Mouse (Mus musculus) limb, embryonic 11.5 days (tissue): Measurements from ENCODE around the gene Arglu1. TPM values are rescaled to one million over a fixed set of nuclear protein-coding genes. Genes with fewer than 3 reads are reported as not detected.

ENCODE experiments used
- ATAC-seq: fragments of 200-750 bp; cut with Nextera tagmentation; 2 replicates; pipeline ENCODE4 v1.8.0; 2017; ENCODE audit warnings: low read depth; ENCODE audit not compliant: insufficient number of reproducible peaks, low FRiP score, low TSS enrichment
- DNase-seq: peaks from one replicate; pipeline ENCODE4 v3.0.0-alpha.2; 2015; ENCODE audit warnings: low spot score
- H3K27ac ChIP-seq: fragments of 300-500 bp; sonication (generic); replicated peaks from 2 replicates; pipeline ENCODE4 v1.5.1; 2014; ENCODE audit warnings: low read depth, mild to moderate bottlenecking, low read length
- H3K27me3 ChIP-seq: fragments of 300-500 bp; sonication (generic); 2 replicates; pipeline ENCODE4 v1.6.1; 2014; ENCODE audit warnings: mild to moderate bottlenecking, low read length, mixed read lengths; ENCODE audit not compliant: control insufficient read depth, insufficient read depth
- H3K36me3 ChIP-seq: fragments of 300-500 bp; sonication (generic); 2 replicates; pipeline ENCODE4 v1.6.1; 2014; ENCODE audit warnings: mild to moderate bottlenecking, low read length, moderate library complexity, mixed read lengths; ENCODE audit not compliant: control insufficient read depth, insufficient read depth
- H3K4me1 ChIP-seq: fragments of 300-500 bp; sonication (generic); 2 replicates; pipeline ENCODE4 v1.6.1; 2014; ENCODE audit warnings: low read length, mixed read lengths; ENCODE audit not compliant: control insufficient read depth, insufficient read depth
- H3K4me2 ChIP-seq: fragments of 300-500 bp; sonication (generic); 2 replicates; pipeline ENCODE4 v1.6.1; 2014; ENCODE audit warnings: low read depth, mild to moderate bottlenecking, moderate library complexity; ENCODE audit not compliant: severe bottlenecking
- H3K4me3 ChIP-seq: fragments of 300-500 bp; sonication (generic); 2 replicates; pipeline ENCODE4 v1.5.1; 2014; ENCODE audit warnings: low read depth, low read length
- H3K9ac ChIP-seq: fragments of 300-500 bp; sonication (generic); 2 replicates; pipeline ENCODE4 v1.6.1; 2014; ENCODE audit warnings: mild to moderate bottlenecking, low read length
- H3K9me3 ChIP-seq: fragments of 300-500 bp; sonication (generic); 2 replicates; pipeline ENCODE4 v1.6.1; 2016; ENCODE audit warnings: low read length; ENCODE audit not compliant: control insufficient read depth
- WGBS: fragments of 180-500 bp; shearing (Covaris S2); extraction: QIAGEN DNeasy Blood & Tissue Kit; methylation state at CpG from one replicate; pipeline ENCODE4 v1.1.7; 2014; 5-methylcytosine and 5-hydroxymethylcytosine counted together
- microRNA-seq: library from miRNA; unstranded; fragments of <30 nt; microRNA quantifications from one replicate; pipeline ENCODE4, GENCODE M21; 2016
- polyA plus RNA-seq: library from polyadenylated mRNA; unstranded; fragments of >200 nt; fragmentation: Nextera tagmentation; extraction: Ambion mirVana; gene quantifications from 2 replicates; pipeline ENCODE4 v1.2.1, GENCODE M21; 2014

The Arglu1 gene
- polyA plus RNA-seq, 1 experiment from 2014 or later, result 167 TPM

DNA sequence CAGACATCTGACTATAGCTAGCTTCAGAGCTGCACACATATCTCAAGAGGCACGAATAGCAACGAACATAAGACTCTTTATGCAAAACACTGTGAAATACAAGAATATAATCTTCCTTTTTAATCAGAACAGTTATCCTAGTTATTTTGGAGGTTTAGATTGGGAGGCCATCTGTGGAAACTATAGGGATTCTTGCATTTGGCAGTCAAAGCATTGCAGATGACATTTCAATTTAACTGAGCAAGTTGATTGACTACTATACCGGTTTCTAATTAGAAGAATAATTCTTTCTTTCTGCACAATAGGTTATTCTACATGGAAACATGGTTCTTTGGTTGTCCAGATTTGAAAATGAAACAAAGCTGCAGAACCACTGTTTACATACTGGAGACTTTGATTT, 67.8 kb downstream of the Arglu1 start:
- no peak overlapping the region for H3K27ac ChIP-seq
- no peaks in the 10 kb centered on the region for H3K9me3 ChIP-seq
- WGBS, result 93% methylated on average over 3 of the region's 3 CpGs
- DNase-seq (no peak), ATAC-seq (no peak)
- H3K36me3 ChIP-seq, result peaks cover 3% of the 10 kb centered on the region; the same call in 1 of the 2 replicates
- peaks cover 14% of the 10 kb centered on the region for H3K4me1 ChIP-seq
- H3K27me3 ChIP-seq, result no peaks in the 10 kb centered on the region
- H3K9ac ChIP-seq, result no peak overlapping the region
- no peak overlapping the region for H3K4me2 ChIP-seq
- H3K4me3 ChIP-seq, result no peak overlapping the region

DNA sequence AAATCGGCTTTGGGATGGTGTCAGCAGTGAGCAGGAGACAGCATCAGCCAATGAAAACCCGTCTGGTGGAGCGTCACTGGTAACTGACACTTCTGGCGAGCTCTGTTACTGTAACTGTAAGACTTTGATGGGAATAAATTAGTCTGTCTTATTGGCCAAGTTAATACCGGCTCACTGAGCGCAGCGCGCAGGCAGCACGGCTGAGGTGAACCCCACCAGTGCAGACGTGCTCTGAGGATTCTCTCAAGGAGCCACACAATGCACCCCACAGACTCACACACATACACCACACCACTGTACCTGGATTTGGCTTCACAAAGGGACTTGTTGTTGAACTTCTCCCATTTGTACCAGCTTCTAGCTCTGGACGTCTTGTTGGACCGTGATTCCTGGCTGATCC, 68.3 kb downstream of the Arglu1 start:
- Histone ChIP-seq H3K4me3 (no peak overlapping the region), H3K4me1 (peaks cover 14% of the 10 kb centered on the region), H3K9me3 (no peaks in the 10 kb centered on the region), H3K27me3 (no peaks in the 10 kb centered on the region), H3K4me2 (no peak overlapping the region), H3K36me3 (peaks cover 3% of the 10 kb centered on the region; the same call in 1 of the 2 replicates), H3K27ac (no peak overlapping the region), H3K9ac (no peak overlapping the region)
- ATAC-seq, result no peak
- WGBS, result 92% methylated on average over 12 of the region's 12 CpGs
- DNase-seq, result no peak

DNA sequence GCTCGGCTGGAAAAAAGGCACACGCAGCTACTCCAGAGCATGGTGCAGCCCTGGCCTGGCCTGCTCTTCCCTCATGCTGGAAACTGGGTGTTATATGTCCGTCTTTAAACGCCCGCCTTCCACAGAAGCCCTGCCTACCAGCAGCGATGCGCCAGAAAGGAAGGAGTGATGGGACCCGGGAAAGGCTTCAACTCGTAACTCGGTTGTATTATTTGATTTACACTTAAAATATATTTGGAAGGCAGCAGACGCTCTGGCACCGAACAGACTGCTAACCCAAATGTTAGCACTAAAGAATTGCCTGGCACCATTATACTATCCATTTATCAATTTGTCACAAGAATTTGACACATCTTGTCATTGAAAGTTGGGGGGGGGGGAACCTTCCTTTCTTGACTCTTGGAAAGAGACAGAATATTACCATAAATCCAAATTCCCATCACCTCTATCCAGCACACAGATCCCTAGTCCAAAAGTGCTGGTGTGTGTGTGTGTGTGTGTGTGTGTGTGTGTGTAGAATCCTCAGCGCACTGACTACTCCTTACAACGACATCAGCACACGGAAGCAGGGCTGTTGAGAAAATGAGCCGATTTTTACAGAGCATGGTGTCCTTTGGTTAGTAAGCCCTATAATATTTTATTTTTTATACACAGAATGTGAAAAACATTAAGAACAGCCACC, 68.9 kb downstream of the Arglu1 start:
- Histone ChIP-seq H3K4me3 (no peak overlapping the region), H3K27me3 (no peaks in the 10 kb centered on the region), H3K4me1 (peaks cover 14% of the 10 kb centered on the region), H3K36me3 (peaks cover 3% of the 10 kb centered on the region; the same call in 1 of the 2 replicates), H3K9me3 (no peaks in the 10 kb centered on the region), H3K9ac (no peak overlapping the region), H3K4me2 (no peak overlapping the region), H3K27ac (no peak overlapping the region)
- DNase-seq (no peak), ATAC-seq (no peak)
- WGBS, result 86% methylated on average over 16 of the region's 16 CpGs

DNA sequence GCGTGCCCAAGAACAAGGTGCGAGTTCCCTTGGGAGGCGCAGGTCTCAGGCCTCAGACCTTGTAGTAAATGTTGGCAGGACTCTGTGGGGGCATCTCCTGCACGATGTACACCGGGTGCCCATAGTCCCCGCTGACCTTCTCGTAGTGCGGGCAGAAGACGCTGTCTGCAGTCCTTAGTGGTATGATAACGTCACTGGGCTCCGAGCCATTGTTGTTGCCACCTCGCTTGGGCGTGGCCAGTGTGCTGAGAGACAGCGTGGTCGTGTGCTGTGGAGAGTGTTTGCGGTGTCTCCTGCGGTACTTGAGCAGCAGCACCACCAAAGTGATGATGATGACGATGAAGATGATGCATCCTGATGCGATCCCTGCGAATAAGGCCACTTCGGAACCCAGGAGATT, 69.8 kb downstream of the Arglu1 start:
- Histone ChIP-seq H3K27ac (peak overlapping the region; percentile 58; the same call in 1 of the 2 replicates), H3K4me3 (no peak overlapping the region), H3K9me3 (no peaks in the 10 kb centered on the region), H3K4me1 (peaks cover 14% of the 10 kb centered on the region), H3K9ac (peak overlapping the region; percentile 5; the same call in 1 of the 2 replicates), H3K27me3 (no peaks in the 10 kb centered on the region), H3K4me2 (no peak overlapping the region), H3K36me3 (peaks cover 3% of the 10 kb centered on the region; the same call in 1 of the 2 replicates)
- ATAC-seq, result no peak
- WGBS, result 95% methylated on average over 21 of the region's 21 CpGs
- no peak for DNase-seq

DNA sequence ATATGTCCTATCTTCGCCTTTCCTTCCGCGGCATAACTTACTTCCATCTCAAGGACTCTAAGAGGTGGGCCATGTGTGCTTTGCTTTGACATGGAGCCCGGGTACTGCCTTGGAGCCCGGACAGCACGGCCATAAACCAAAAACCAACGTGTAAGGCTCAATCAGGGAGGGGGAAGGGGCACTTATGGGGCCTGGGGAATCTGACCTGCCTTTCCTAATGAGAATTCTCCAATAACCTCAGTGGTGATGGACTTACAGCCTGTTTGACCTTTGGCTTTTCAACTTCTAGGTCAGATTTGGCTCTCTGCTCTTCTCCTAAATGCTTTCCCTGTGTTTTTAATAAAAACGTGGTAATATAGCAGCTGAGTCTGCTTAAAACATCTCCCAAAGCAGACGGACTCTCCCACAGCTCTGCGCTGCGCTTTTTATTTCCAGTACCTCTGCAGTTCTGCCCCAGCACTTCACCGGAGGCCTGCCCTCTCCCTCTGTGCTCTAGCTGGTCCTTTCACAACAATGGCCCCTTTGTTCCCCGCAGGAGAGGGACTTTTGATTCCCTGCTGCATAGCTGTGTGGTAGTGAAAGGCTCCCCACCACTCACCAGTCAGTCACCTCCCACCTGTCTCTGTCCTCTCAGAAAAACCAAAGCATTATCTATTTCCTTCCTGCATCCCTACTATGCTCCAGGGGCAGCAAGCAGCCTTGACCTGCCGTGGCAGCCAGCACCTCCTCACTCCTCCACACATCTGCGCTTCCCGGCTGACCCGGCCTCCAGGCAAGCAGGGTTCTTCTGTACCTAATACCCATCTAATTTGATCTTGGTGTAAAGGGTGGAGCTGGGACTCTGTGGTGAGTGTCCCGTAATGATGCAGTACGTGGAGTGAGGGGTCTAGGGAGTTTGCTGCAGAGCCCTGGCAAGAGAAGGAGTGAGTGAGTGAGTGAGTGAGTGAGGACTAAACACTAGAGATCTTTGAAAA, 70.8 kb downstream of the Arglu1 start:
- Histone ChIP-seq H3K36me3 (peaks cover 3% of the 10 kb centered on the region; the same call in 1 of the 2 replicates), H3K4me1 (peaks cover 12% of the 10 kb centered on the region), H3K9me3 (no peaks in the 10 kb centered on the region), H3K27ac (peak overlapping the region; percentile 58), H3K4me2 (peak overlapping the region; percentile 1; the same call in 1 of the 2 replicates), H3K4me3 (no peak overlapping the region), H3K9ac (no peak overlapping the region; the same call in 1 of the 2 replicates), H3K27me3 (no peaks in the 10 kb centered on the region)
- WGBS, result 28% methylated on average over 19 of the region's 19 CpGs
- ATAC-seq (peak; percentile 85), DNase-seq (peak; percentile 73)

Small RNAs within 50 kb of the gene (microRNA-seq; reads per million reads assigned to microRNA genes)
- 9.2 reads per million, percentile 19 among the genes with 10 or more reads in this experiment for gene Mir7654

Other genes starting within 250 kb of the Arglu1 start
- 26.3 and 31.1 TPM in 2 replicates for gene Efnb2, start 29.3 kb downstream of the Arglu1 start, polyA plus RNA-seq